Mouse (Mus musculus) MN1 (cell line): Measurements from ENCODE around the gene Pcp4l1.
"Not testable (repeated sequence)": the region's sequence is repeated elsewhere in the genome, so short reads cannot be mapped to it uniquely, and the experiment has no call there.

ENCODE experiments used
- DNase-seq: peaks from one replicate; pipeline ENCODE4 v3.0.0-alpha.2; 2016; ENCODE audit warnings: low spot score

The Pcp4l1 gene

GRCm38 (mm10) chr1:171195887-171196397, at the start of gene Pcp4l1:
Pcp4l1 (minus strand) TSS chr1:171196268.
- DNase-seq, result no peak

GRCm38 (mm10) chr1:171245353-171245752, 49.3 kb upstream of the Pcp4l1 start:
- no peak for DNase-seq

- DNase-seq, result not testable (repeated sequence)
These were observed 45.9 kb upstream of the Pcp4l1 start for GRCm38 (mm10) chr1:171241952-171242351.

GRCm38 (mm10) chr1:171240911-171241310, 44.8 kb upstream of the Pcp4l1 start:
- DNase-seq, result no peak

GRCm38 (mm10) chr1:171239992-171240744, 44.1 kb upstream of the Pcp4l1 start:
- no peak for DNase-seq

- peak; percentile 59 for DNase-seq
These were observed 42.4 kb upstream of the Pcp4l1 start for GRCm38 (mm10) chr1:171238463-171238862.

GRCm38 (mm10) chr1:171237438-171237837, 41.4 kb upstream of the Pcp4l1 start:
- no peak for DNase-seq

GRCm38 (mm10) chr1:171235791-171236190, 39.7 kb upstream of the Pcp4l1 start:
- no peak for DNase-seq

GRCm38 (mm10) chr1:171234538-171234937, 38.5 kb upstream of the Pcp4l1 start:
- no peak for DNase-seq

- no peak for DNase-seq
These were observed 38.1 kb upstream of the Pcp4l1 start, which contains the start of gene Fcer1g for GRCm38 (mm10) chr1:171234126-171234525. Fcer1g (minus strand) TSS chr1:171234365.

GRCm38 (mm10) chr1:171232800-171233730, 37.0 kb upstream of the Pcp4l1 start:
- no peak for DNase-seq

GRCm38 (mm10) chr1:171232348-171232747, 36.3 kb upstream of the Pcp4l1 start:
- DNase-seq, result no peak

GRCm38 (mm10) chr1:171231844-171232243, 35.8 kb upstream of the Pcp4l1 start:
- no peak for DNase-seq

GRCm38 (mm10) chr1:171230215-171230614, 34.1 kb upstream of the Pcp4l1 start:
- DNase-seq, result no peak

GRCm38 (mm10) chr1:171229750-171230149, 33.7 kb upstream of the Pcp4l1 start:
- no peak for DNase-seq

GRCm38 (mm10) chr1:171227879-171228278, 31.8 kb upstream of the Pcp4l1 start:
- DNase-seq, result no peak

GRCm38 (mm10) chr1:171226780-171227179, 30.7 kb upstream of the Pcp4l1 start:
- no peak for DNase-seq

- no peak for DNase-seq
These were observed 28.8 kb upstream of the Pcp4l1 start, which contains the start of gene Apoa2 for GRCm38 (mm10) chr1:171224857-171225256. Apoa2 (plus strand) TSS chr1:171225054.

- no peak for DNase-seq
These were observed 27.7 kb upstream of the Pcp4l1 start for GRCm38 (mm10) chr1:171223796-171224195.

- DNase-seq, result peak; percentile 35
These were observed 27.1 kb upstream of the Pcp4l1 start for GRCm38 (mm10) chr1:171223168-171223567.

- peak; percentile 99 for DNase-seq
These were observed 26.4 kb upstream of the Pcp4l1 start, which contains the start of gene Tomm40l for GRCm38 (mm10) chr1:171222238-171223155. Tomm40l (minus strand) TSS chr1:171222514.
